Mouse (Mus musculus): ENCODE measurements at regions not wholly inside any gene's neighbourhood (a gene's known extent, or its start where the extent isn't known, plus 50 kb on each side); places are given as distances from the start of the nearest gene placed in this dataset.

DNA sequence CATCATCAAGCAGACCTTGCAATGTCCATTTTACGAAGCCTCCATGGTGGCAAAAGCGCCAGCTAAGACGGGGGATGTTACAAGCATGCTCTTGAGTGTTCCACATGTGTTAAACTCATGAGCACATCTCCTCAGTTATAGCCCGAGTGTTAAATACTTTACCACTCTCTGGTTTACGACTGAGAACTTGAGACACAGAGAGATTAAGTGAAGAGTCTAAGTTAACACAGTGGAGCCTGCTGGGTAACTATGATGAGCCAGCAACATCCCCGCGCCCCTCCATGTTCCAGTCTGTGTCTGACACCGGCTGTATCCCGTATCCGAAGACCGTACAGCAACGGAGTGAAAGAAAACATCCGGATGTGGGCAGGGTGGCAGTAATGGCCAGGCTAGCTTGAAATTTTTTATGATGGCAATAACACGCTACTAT lies 308.2 kb downstream of the Cbln4 start:
- dilution Hi-C loops (cut with MboI; ENCODE audit: extremely low pct_ligation_motif_present, extremely low pct_unique_long_range_greater_than_20kb, low sequenced_read_pairs), result no loop called here
- in situ Hi-C loops (cut with MboI; ENCODE audit: low pct_ligation_motif_present, low pct_unique_long_range_greater_than_20kb, low sequenced_read_pairs), result no loop called here
- Histone ChIP-seq H3K9ac (ENCODE audit: insufficient read depth, low read depth) (no peak overlapping the region), H3K4me3 (replicated peaks in 1 of 3; ENCODE audit: low read depth in 2 of 3, low read length in 2 of 3, poor library complexity in 1 of 3) (no peak overlapping the region), H3K36me3 (replicated peaks in 1 of 2; ENCODE audit: control insufficient read depth in 1 of 2, insufficient read depth in 1 of 2, low read length in 1 of 2) (no peaks in the 10 kb centered on the region), H3K27ac (ENCODE audit: insufficient read depth, low read depth) (no peak overlapping the region), H3K27me3 (replicated peaks) (no peaks in the 10 kb centered on the region), H3K4me1 (ENCODE audit: control insufficient read depth in 1 of 2, insufficient read depth in 2 of 2) (no peaks in the 10 kb centered on the region), H3K79me2 (replicated peaks; ENCODE audit: control insufficient read depth, extremely low read depth, insufficient read depth, poor library complexity, severe bottlenecking) (no peaks in the 10 kb centered on the region), H3K4me2 (ENCODE audit: insufficient read depth, low read depth, poor library complexity, severe bottlenecking) (no peak overlapping the region), H3K9me3 (replicated peaks; ENCODE audit: low read length) (peaks cover 87% of the 10 kb centered on the region)
- no peak for DNase-seq (ENCODE audit: extremely low read depth)
- TF ChIP-seq ELF1 (IDR thresholded peaks at IDR 0.05; ENCODE audit: low read depth, low read length), result no peak
- no peak for TF ChIP-seq USF1 (IDR thresholded peaks at IDR 0.05; ENCODE audit: low read depth, low read length)
- TF ChIP-seq ZMIZ1 (IDR thresholded peaks at IDR 0.05; ENCODE audit: low read depth, low read length), result no peak

DNA sequence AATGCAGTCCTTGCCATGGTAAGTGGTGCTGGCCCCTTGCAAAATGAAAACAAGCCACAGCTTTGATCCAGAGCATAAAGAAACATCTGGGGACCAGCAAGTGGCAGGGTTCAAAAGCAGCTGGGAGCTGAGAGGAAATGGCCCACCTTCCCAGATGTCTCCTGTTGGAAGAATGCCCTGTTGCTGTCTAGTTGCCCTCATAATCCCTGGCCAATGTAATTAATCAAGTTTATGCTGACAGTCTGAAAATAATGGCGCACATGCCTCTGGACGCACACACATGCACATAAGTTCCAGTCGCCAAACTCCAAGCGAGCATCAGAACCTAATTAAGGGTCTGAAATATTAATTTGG lies 308.7 kb downstream of the Cbln4 start:
- no peaks in the 10 kb centered on the region for H3K36me3 ChIP-seq (replicated peaks in 1 of 2; ENCODE audit: control insufficient read depth in 1 of 2, insufficient read depth in 1 of 2, low read length in 1 of 2)
- TF ChIP-seq TBP (conservative IDR thresholded peaks at IDR 0.05; ENCODE audit: low read depth, low read length), result no peak
- no peak for TF ChIP-seq USF2 (conservative IDR thresholded peaks at IDR 0.05; ENCODE audit: low read depth, low read length)
- no peak for TF ChIP-seq NRF1 (IDR thresholded peaks at IDR 0.05; ENCODE audit: low read depth, low read length)
- no peak for TF ChIP-seq ZC3H11A (IDR thresholded peaks at IDR 0.05; ENCODE audit: low read depth, low read length)
- no peak for TF ChIP-seq ELF1 (IDR thresholded peaks at IDR 0.05; ENCODE audit: low read depth, low read length)
- no peak for TF ChIP-seq MEF2A (IDR thresholded peaks at IDR 0.05; ENCODE audit: borderline replicate concordance, low read depth, low read length)
- no peak for TF ChIP-seq MAX (IDR thresholded peaks at IDR 0.05; ENCODE audit: low read length)
- TF ChIP-seq ETS1 (conservative IDR thresholded peaks at IDR 0.05; ENCODE audit: low read depth, low read length), result no peak
- no peak for TF ChIP-seq POLR2A (IDR thresholded peaks at IDR 0.05; ENCODE audit: low read depth, low read length)
- TF ChIP-seq TCF12 (IDR thresholded peaks at IDR 0.05; ENCODE audit: low read depth, low read length), result no peak
- H3K9ac ChIP-seq (ENCODE audit: insufficient read depth, low read depth), result no peak overlapping the region
- no peak overlapping the region for H3K4me2 ChIP-seq (ENCODE audit: insufficient read depth, low read depth, poor library complexity, severe bottlenecking)
- no peak for DNase-seq (ENCODE audit: extremely low read depth)
- H3K4me3 ChIP-seq (replicated peaks in 1 of 3; ENCODE audit: low read depth in 2 of 3, low read length in 2 of 3, poor library complexity in 1 of 3), result no peak overlapping the region
- in situ Hi-C loops (cut with MboI; ENCODE audit: low pct_ligation_motif_present, low pct_unique_long_range_greater_than_20kb, low sequenced_read_pairs), result no loop called here
- H3K9me3 ChIP-seq (replicated peaks; ENCODE audit: low read length), result peaks cover 87% of the 10 kb centered on the region
- no peaks in the 10 kb centered on the region for H3K27me3 ChIP-seq (replicated peaks)
- no peaks in the 10 kb centered on the region for H3K4me1 ChIP-seq (ENCODE audit: control insufficient read depth in 1 of 2, insufficient read depth in 2 of 2)
- dilution Hi-C loops (cut with MboI; ENCODE audit: extremely low pct_ligation_motif_present, extremely low pct_unique_long_range_greater_than_20kb, low sequenced_read_pairs), result no loop called here
- H3K27ac ChIP-seq (ENCODE audit: insufficient read depth, low read depth), result no peak overlapping the region
- no peaks in the 10 kb centered on the region for H3K79me2 ChIP-seq (replicated peaks; ENCODE audit: control insufficient read depth, extremely low read depth, insufficient read depth, poor library complexity, severe bottlenecking)

DNA sequence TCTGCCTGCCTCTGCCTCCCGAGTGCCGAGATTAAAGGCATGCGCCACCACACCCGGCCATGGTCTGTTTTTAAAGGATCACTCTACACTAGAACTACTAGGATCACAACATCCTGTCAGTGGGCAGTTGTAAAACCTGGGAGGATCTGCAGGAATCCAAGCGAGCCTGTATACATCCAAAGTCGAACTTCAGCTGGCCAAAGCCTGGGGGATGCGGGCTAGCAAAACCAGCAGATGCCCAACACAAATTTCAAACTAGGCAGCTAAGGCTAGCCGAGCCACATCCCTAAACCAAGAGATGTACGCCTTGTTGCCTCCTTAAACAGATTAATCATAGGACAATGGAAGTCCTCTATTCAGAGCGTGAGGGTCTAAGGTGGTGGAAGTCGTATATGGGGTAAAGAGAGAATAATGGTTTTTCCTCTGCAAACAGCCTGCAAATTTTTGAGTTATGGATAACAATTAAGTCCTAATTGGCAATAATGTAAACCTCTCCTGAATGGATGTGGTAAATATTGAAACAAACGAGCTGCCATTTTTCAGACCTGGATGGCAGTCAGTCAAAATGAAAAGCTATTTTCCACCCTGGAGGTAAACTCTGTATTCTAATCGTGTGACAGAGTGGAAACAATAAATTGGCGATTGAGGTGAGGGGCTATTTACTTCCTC lies 309.2 kb downstream of the Cbln4 start:
- Histone ChIP-seq H3K9me3 (replicated peaks; ENCODE audit: low read length) (peaks cover 88% of the 10 kb centered on the region), H3K4me2 (ENCODE audit: insufficient read depth, low read depth, poor library complexity, severe bottlenecking) (no peak overlapping the region), H3K27ac (ENCODE audit: insufficient read depth, low read depth) (no peak overlapping the region), H3K36me3 (replicated peaks in 1 of 2; ENCODE audit: control insufficient read depth in 1 of 2, insufficient read depth in 1 of 2, low read length in 1 of 2) (no peaks in the 10 kb centered on the region), H3K27me3 (replicated peaks) (no peaks in the 10 kb centered on the region), H3K4me3 (replicated peaks in 1 of 3; ENCODE audit: low read depth in 2 of 3, low read length in 2 of 3, poor library complexity in 1 of 3) (no peak overlapping the region), H3K4me1 (ENCODE audit: control insufficient read depth in 1 of 2, insufficient read depth in 2 of 2) (no peaks in the 10 kb centered on the region), H3K79me2 (replicated peaks; ENCODE audit: control insufficient read depth, extremely low read depth, insufficient read depth, poor library complexity, severe bottlenecking) (no peaks in the 10 kb centered on the region), H3K9ac (ENCODE audit: insufficient read depth, low read depth) (no peak overlapping the region)
- DNase-seq (ENCODE audit: extremely low read depth), result no peak
- no peak for TF ChIP-seq CHD1 (IDR thresholded peaks at IDR 0.05; ENCODE audit: low read depth, low read length)
- no peak for TF ChIP-seq MAZ (IDR thresholded peaks at IDR 0.05; ENCODE audit: low read depth, low read length)
- no peak for TF ChIP-seq TCF12 (IDR thresholded peaks at IDR 0.05; ENCODE audit: low read depth, low read length)
- TF ChIP-seq ELF1 (IDR thresholded peaks at IDR 0.05; ENCODE audit: low read depth, low read length), result no peak
- in situ Hi-C loops (cut with MboI; ENCODE audit: low pct_ligation_motif_present, low pct_unique_long_range_greater_than_20kb, low sequenced_read_pairs) (no loop called here), dilution Hi-C loops (cut with MboI; ENCODE audit: extremely low pct_ligation_motif_present, extremely low pct_unique_long_range_greater_than_20kb, low sequenced_read_pairs) (no loop called here)

Data from CH12.LX (cell line).